Mouse (Mus musculus) lung, postnatal 36 days (tissue): ENCODE results near the gene Caml.
"Not testable (repeated sequence)": the region's sequence is repeated elsewhere in the genome, so short reads cannot be mapped to it uniquely, and the experiment has no call there.

Source experiments
- DNase-seq: peaks from one replicate; pipeline ENCODE4 v3.0.0; 2022; ENCODE audit warnings: mixed read lengths

The Caml gene

DNA sequence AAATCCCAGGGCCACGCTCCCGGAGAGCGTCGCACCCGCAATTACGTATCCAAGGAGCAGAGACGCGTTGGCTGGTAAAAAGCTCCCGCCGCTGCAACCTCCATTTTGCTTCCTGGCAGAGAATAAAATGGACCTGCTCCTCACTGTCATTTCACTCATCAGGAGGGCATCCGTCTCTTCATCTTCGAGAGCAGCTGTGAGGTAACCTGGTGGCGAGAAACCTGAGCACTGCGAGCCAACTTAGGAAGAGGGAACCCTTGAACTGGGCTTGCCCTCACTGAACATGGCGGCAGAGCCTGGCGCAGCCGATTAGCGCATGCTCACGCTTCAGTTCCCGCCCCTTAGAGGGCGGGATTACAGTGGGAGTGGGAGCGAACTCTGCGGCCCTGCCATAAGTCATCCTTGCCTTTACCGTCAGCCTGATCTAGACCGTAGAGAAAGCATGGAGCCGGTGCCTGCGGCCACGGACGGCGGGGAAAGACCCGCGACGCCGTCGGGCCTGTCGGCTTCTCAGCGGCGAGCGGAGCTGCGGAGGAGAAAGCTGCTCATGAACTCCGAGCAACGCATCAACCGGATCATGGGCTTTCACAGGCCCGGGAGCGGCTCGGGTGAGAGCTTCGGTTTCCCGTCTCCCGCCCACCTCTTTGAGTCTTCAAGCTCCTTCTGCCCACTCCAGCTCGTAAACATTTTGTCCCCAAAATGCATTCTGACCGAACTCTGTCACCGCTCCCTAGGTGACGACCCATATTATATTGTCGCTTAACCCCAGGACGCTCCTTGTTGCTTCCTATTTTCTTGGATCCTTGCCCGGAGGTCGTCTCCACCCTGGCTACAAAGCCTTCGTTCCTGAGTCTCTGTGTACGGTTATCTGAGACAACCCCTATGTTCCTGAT is at the start of gene Caml:
Gene Caml, plus strand, starts transcription at position 357 of the 893 bp plus-strand sequence.
- peak; percentile 93 for DNase-seq

DNA sequence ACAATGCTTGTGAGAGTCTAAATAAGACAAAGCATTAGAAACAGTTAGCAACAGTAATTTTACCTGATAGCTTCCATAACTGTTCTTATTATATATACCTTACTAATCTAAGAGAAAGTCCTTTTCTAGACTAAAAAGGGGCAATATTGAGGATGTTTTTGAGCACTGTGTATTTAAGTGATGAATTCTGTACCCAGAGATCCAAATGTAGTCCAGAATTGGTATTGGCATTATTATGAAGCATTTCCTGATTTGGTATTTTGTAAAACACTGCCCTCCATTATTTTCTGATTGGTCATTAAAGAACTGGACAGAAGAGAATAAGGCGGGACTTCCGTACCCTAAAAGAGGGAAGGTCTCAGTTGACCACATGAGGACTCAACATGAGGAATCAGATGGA is 49.4 kb upstream of the Caml start, which contains the start of gene Tmed9:
Gene Tmed9, plus strand, starts transcription at position 301 of the 400 bp plus-strand sequence.
- DNase-seq: no peak

DNA sequence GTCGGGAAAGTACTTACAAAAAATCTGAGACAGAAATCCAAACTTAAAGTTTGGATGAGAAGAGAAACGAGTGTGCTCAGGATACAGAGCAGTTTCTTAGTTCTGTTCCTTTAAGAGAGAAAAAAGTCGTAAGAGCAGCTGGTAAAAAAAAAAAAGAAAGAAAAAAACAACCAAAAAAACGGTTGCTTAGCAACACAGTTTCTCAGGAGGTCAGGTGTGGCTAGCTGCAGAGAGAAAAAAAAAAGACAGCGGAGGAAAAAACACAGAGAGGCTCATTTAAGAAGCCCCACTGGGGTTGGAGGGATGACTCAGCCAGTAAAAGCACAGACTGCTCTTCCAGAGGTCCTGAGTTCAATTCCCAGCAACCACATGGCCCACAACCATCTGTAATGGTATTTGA is 48.5 kb upstream of the Caml start:
- no peak for DNase-seq

DNA sequence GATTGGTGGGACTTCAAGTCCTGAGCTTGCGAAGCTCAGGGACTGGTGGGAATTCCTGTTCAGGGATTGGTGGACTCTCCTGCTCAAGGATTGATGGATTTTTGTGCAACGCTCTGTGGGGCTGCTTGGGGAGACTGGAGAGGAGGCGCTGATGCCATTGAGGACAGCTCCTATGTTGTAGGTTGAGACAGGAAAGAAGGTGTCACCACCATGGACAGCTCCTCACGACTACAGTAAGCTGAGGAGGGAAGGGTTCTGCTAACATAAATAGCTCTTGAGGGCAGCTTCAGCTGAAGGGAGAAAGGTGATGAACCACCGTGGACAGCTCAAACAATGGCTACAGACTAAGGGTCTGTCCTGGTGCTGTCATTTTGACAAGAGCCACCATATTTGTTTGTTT is 46.9 kb upstream of the Caml start:
- DNase-seq: no peak

DNA sequence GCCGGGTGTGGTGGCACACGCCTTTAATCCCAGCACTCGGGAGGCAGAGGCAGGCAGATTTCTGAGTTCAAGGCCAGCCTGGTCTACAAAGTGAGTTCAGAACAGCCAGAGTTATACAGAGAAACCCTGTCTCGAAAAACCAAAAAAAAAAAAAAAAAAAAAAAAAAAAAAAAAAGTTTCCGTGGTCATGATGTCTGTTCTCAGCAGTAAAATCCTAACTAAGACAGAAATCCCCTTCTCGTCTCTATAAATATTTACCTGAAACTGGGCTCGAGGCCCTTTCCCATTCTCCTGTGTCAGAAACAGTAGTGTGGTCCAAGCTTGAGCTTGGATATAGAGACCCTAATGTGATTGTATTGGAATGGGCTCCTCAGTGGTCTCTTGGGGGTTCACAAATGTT is 45.9 kb upstream of the Caml start:
- DNase-seq: not testable (repeated sequence)

GRCm38 (mm10) chr13:55578086-55578485 is 44.7 kb upstream of the Caml start:
- no peak for DNase-seq

DNA sequence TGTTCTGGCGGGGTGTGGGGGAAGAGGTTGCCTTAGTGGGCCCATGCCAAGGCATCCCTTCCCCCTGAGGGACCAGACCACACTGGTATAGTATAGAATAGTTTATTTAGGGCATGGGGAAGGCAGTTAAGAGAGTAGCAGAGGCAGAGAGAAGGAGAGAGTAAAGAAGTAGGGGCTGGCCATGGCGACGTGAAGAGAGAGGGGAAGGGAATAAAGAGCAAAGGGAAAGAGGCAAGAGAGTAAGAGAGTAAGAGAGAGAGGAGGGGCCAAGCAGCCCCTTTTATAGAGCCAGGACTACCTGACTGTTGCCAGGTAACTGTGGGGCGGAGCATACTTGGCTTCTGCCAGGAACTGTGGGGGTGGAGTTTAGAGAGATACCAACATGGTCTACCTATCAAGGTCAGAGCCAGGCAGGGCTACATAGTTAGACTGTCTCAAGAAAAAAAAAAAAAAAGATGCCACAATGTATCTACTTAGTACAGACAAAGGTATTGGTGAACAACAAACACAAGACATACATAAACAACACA is 30.8 kb upstream of the Caml start:
- no peak for DNase-seq

- peak; percentile 97 for DNase-seq
Observed at GRCm38 (mm10) chr13:55592512-55593253, 30.1 kb upstream of the Caml start.

DNA sequence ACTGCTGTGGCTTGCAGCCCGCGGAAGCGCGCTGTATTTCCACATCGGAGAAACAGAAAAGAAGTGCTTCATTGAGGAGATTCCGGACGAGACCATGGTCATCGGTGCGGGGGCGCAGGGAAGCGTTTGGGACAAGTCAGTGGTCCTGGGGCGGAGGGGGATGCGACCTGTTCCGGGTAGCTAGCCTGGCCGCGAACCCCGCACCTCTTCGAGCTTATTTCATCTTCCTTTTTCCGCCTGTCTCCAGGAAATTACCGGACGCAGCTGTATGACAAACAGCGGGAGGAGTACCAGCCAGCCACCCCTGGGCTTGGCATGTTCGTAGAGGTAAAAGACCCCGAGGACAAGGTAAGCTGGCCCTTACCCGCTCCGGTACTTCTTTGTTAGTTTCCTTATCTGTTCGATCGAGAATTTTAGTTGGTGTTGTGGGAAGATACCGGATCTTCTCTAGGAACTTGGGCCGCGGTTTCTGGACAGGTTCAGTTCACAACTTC is 29.5 kb upstream of the Caml start:
- no peak for DNase-seq

- DNase-seq: no peak
Observed at GRCm38 (mm10) chr13:55595375-55595774, 27.4 kb upstream of the Caml start.

- DNase-seq: no peak
Observed at GRCm38 (mm10) chr13:55596802-55597201, 26.0 kb upstream of the Caml start.

- DNase-seq: peak; percentile 87
Observed at GRCm38 (mm10) chr13:55599566-55600540, 23.0 kb upstream of the Caml start, which contains the start of gene B4galt7. TSS of gene B4galt7 (plus strand) at chr13:55599896.

DNA sequence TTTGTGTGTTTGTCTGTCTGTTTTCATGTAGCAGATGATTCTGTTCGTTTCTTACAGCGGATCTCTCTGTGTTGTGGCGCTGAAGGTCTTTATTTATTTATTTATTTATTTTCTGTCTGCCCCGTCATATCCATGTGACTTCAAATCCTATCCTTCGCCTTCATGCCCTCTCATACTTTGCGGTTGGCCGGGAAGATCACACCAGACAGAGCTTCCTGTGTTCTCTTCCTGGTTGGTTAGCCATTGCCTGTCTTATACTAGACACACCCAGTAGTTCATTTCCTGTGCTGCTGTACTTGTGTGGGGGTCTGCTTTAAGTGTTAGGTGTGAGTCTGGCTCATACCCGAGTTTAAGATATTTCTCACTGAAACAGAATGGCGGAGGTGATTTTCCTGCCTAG is 22.1 kb upstream of the Caml start:
- DNase-seq: peak; percentile 51

DNA sequence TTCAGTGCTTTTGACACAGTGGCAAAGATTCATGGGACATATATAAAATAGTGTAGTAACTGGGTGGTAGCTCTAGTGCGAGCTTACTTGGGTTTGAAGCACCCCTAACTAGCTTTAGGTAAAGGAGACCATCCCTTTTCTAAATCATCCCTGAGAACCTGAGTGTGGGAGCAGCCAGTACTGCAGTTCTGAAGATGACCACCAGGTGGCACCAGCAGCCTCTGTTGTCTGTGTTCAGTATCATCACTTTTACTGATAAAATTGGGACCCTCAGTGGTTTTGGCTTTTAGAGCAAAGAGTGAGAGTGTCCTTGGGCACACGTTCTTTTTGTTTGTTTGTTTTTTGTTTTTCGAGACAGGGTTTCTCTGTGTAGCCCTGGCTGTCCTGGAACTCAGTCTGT is 21.2 kb upstream of the Caml start:
- peak; percentile 90 for DNase-seq

GRCm38 (mm10) chr13:55604606-55605005 is 18.2 kb upstream of the Caml start:
- no peak for DNase-seq

DNA sequence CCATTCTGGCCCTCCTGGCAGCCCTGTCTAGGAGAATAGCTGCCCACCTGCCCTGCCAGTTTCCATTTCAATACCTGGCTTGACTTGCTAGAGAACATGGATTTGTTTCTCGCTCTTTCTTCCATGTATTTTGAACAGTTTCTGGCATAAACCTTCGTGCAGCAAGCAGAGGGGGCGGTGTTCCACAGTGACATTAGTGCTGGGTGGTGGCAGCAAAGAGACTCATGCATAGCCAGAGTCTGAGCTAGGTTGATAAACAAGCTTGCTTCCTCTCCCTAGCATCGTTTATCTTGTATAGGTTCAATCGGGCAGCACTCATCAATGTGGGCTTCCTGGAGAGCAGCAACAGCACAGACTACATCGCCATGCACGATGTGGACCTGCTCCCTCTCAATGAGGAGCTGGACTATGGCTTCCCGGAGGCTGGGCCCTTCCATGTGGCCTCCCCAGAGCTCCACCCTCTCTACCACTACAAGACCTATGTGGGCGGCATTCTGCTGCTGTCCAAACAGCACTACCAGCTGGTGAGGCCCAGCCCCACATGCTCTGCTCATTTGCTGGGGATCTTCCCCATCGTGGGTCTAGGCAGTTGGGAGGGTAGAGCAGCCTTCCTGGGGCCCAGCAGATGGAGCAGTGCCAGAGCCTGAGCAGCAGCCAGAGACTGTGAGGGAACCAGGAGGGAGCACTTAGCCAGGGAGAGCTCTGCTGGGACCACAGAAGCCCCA is 15.7 kb upstream of the Caml start:
- DNase-seq: no peak

GRCm38 (mm10) chr13:55607624-55608006 is 15.2 kb upstream of the Caml start:
- DNase-seq: no peak

DNA sequence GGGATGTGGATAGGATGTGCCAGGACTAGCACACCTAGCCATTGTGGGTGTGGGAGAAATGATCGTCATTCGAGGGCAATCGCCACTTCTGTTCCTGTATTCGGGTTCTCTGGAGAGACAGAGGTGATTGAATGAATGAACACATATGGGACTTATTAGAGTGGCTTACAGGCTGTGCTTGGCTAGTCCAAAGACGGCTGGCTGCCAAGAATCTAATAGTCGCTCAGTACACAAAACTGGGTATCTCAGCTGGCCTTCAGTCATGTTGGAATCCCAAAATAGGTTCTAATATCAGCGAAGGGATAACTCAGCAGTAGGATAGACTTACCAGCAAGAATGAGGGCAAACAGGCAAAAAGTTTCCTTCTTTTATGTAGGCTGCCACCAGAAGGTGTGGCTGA is 10.8 kb upstream of the Caml start:
- DNase-seq: no peak

- no peak for DNase-seq
Observed at GRCm38 (mm10) chr13:55613471-55613870, 9.3 kb upstream of the Caml start.

DNA sequence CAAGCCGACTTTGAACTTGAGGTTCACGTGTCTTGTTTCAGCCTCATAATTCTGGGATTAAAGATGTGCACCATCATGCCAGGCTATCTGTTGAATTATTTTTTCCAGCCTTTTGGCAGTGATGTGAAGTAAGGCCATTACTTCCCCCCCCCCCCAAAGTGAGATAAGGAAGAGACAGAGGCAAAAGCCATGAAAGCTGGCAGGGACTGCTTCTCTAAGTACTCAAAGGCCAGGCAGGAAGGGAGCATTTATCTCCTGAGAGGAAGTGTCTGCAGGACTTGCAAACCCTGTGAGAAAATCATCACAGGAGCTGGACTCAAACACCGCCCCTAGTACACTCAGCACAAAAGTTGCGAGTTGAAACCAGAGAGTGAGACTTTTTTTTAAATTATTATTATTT is 3.5 kb upstream of the Caml start:
- DNase-seq: no peak

GRCm38 (mm10) chr13:55620275-55620674 is 2.5 kb upstream of the Caml start:
- no peak for DNase-seq
